Mouse (Mus musculus) limb, embryonic 12.5 days (tissue): ENCODE measurements at regions not wholly inside any gene's neighbourhood (a gene's known extent, or its start where the extent isn't known, plus 50 kb on each side); places are given as distances from the start of the nearest gene placed in this dataset.

Experiments
- ATAC-seq: fragments of 200-750 bp; cut with Nextera tagmentation; 2 replicates; pipeline ENCODE4 v1.8.0; 2017; ENCODE audit warnings: low read depth, moderate TSS enrichment; ENCODE audit not compliant: insufficient number of reproducible peaks, insufficient read depth, low FRiP score, low TSS enrichment
- H3K27ac ChIP-seq: fragments of 300-500 bp; sonication (generic); 2 replicates; pipeline ENCODE4 v1.5.1; 2016; ENCODE audit warnings: mild to moderate bottlenecking, moderate library complexity
- H3K27me3 ChIP-seq: fragments of 300-500 bp; sonication (generic); 2 replicates; pipeline ENCODE4 v1.6.1; 2016; ENCODE audit warnings: mild to moderate bottlenecking, moderate library complexity
- H3K36me3 ChIP-seq: fragments of 300-500 bp; sonication (generic); 2 replicates; pipeline ENCODE4 v1.6.1; 2016; ENCODE audit warnings: mild to moderate bottlenecking, moderate library complexity
- H3K4me1 ChIP-seq: fragments of 300-500 bp; sonication (generic); replicated peaks from 2 replicates; pipeline ENCODE4 v1.6.1; 2016
- H3K4me2 ChIP-seq: fragments of 300-500 bp; sonication (generic); 2 replicates; pipeline ENCODE4 v1.6.1; 2016; ENCODE audit warnings: mild to moderate bottlenecking, moderate library complexity
- H3K4me3 ChIP-seq: fragments of 300-500 bp; sonication (generic); replicated peaks from 2 replicates; pipeline ENCODE4 v1.5.1; 2016; ENCODE audit warnings: mild to moderate bottlenecking
- H3K9ac ChIP-seq: fragments of 300-500 bp; sonication (generic); replicated peaks from 2 replicates; pipeline ENCODE4 v1.6.1; 2016; ENCODE audit warnings: mild to moderate bottlenecking, moderate library complexity
- H3K9me3 ChIP-seq: fragments of 300-500 bp; sonication (generic); 2 replicates; pipeline ENCODE4 v1.6.1; 2016; ENCODE audit warnings: mild to moderate bottlenecking, moderate library complexity
- WGBS: fragments of 180-500 bp; shearing (Covaris S2); methylation state at CpG from one replicate; pipeline ENCODE4 v1.1.7; 2016; 5-methylcytosine and 5-hydroxymethylcytosine counted together

DNA sequence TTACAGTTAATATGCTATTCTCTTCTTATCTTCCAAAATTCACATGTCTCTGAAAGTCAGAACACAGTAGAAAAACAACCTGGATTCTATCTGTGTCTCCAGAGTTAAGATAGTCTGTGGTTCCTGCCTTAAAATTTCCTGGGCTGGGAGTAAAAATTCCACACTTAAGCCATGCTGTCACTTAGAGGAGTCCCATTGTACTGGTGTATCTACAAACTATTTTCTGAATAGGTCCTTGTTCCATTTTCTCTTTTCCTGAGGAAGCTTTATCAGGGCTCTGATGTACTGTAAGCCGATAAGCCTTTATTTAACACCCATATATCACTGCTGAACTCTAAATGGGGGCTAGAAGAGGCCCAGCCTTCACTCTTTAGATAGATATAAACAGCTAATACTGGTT, 1171.1 kb downstream of the Efnb2 start:
- Histone ChIP-seq H3K36me3 (no peaks in the 10 kb centered on the region), H3K4me3 (no peak overlapping the region), H3K9me3 (no peaks in the 10 kb centered on the region), H3K4me2 (no peak overlapping the region), H3K9ac (no peak overlapping the region), H3K27me3 (no peaks in the 10 kb centered on the region), H3K27ac (no peak overlapping the region), H3K4me1 (no peaks in the 10 kb centered on the region)
- WGBS, result 88% methylated on average over 1 of the region's 1 CpGs
- ATAC-seq, result no peak

DNA sequence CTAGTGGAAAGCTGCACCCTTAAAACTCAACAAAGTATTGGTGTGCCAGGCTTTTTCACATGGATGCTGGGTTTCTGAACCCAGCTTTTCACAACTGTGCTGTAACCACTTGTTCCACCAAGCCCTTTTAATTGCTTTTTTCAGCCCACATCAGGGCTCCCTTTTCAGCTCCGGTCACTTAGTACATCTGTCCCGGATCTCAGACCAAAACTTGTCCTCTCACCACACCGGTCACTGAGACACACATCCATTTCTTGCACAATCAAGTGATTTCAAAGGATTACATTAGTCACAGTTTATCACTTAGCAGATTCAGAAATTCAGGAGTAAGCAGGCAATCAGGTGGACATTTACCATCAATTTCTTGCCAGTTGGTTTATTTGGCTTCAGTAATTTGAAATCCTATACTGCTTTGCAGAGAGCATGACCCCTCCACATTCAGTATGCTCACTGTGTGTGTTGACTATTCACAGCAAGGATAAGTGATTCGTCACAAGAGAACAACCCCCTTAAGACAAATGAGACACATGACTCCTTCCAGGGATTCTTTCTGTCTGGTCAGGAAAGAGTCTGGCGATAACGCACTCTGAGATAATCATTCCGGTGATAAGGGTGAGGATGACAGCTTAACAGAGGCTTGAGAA, 1188.8 kb downstream of the Efnb2 start:
- 36% methylated on average over 7 of the region's 7 CpGs for WGBS
- H3K27me3 ChIP-seq, result no peaks in the 10 kb centered on the region
- H3K4me3 ChIP-seq, result no peak overlapping the region
- H3K4me2 ChIP-seq, result no peak overlapping the region
- no peak overlapping the region for H3K27ac ChIP-seq
- no peak overlapping the region for H3K9ac ChIP-seq
- H3K9me3 ChIP-seq, result no peaks in the 10 kb centered on the region
- H3K36me3 ChIP-seq, result no peaks in the 10 kb centered on the region
- H3K4me1 ChIP-seq, result no peaks in the 10 kb centered on the region
- no peak for ATAC-seq

DNA sequence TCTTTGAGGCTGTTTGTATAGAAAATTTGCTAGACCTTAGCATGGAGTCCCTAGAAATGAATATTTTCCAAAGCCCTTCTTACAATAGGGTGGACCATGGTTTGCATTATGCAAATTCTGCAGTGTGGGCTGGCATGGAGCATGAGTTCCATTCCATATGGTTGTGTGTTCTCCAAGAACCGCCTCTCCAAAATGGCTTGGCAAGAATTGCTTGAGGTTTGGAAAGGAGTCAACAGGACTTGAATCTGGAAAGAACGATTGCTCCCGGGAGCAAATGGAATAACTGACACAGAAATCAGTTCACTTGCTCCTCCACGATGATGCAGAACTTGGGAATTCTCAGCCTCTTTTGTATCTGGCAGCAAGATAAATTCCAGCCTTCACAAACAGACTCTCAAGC, 1191.8 kb downstream of the Efnb2 start:
- no peaks in the 10 kb centered on the region for H3K9me3 ChIP-seq
- no peaks in the 10 kb centered on the region for H3K27me3 ChIP-seq
- 94% methylated on average over 4 of the region's 4 CpGs for WGBS
- no peak overlapping the region for H3K9ac ChIP-seq
- no peaks in the 10 kb centered on the region for H3K36me3 ChIP-seq
- H3K27ac ChIP-seq, result no peak overlapping the region
- no peak overlapping the region for H3K4me2 ChIP-seq
- H3K4me3 ChIP-seq, result no peak overlapping the region
- ATAC-seq, result no peak
- no peaks in the 10 kb centered on the region for H3K4me1 ChIP-seq

DNA sequence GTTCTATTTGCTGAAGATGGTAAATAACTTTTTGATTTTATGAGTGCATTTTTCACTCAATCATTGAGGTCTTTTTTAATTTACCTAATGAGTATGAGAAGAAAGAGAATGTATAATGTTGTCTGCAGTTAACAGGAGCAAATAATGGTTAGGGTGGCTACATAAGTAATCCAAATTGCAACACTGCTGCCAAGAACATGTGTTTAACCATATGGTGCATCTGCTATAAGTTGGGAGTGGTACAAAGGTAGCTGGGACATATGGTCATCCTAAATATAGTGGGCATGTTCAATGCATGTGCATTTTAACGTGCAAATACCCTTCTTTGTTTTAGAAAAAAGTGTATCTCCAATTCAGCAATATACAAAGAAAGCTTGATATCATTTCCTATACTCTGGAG, 1198.2 kb downstream of the Efnb2 start:
- no peak for ATAC-seq
- no peaks in the 10 kb centered on the region for H3K4me1 ChIP-seq
- no peaks in the 10 kb centered on the region for H3K36me3 ChIP-seq
- H3K9me3 ChIP-seq, result no peaks in the 10 kb centered on the region
- no peak overlapping the region for H3K9ac ChIP-seq
- no peaks in the 10 kb centered on the region for H3K27me3 ChIP-seq
- 63% methylated on average over 1 of the region's 1 CpGs for WGBS
- H3K27ac ChIP-seq, result no peak overlapping the region
- H3K4me3 ChIP-seq, result no peak overlapping the region
- H3K4me2 ChIP-seq, result no peak overlapping the region

DNA sequence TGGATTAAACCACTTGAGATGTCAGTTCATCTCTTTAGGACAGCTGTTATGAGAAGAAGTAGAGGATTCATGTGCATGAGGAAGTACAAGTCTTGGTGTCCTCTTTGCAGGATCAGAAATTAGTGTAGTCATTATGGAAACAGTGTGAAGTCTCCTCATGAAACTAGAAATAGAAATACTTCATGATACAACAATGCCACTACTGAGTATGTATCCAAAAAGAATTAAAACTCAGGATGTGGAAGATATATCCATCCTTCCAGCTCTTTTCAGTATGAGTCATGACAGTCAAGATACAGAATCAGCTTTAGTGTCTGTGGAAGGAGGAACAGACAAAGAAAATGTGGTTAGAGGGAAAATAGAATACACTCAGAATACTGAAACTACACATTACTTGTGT, 1211.7 kb downstream of the Efnb2 start:
- no peaks in the 10 kb centered on the region for H3K9me3 ChIP-seq
- ATAC-seq, result no peak
- H3K4me2 ChIP-seq, result no peak overlapping the region
- H3K9ac ChIP-seq, result no peak overlapping the region
- no peaks in the 10 kb centered on the region for H3K27me3 ChIP-seq
- no peaks in the 10 kb centered on the region for H3K4me1 ChIP-seq
- H3K27ac ChIP-seq, result no peak overlapping the region
- no peak overlapping the region for H3K4me3 ChIP-seq
- no peaks in the 10 kb centered on the region for H3K36me3 ChIP-seq

DNA sequence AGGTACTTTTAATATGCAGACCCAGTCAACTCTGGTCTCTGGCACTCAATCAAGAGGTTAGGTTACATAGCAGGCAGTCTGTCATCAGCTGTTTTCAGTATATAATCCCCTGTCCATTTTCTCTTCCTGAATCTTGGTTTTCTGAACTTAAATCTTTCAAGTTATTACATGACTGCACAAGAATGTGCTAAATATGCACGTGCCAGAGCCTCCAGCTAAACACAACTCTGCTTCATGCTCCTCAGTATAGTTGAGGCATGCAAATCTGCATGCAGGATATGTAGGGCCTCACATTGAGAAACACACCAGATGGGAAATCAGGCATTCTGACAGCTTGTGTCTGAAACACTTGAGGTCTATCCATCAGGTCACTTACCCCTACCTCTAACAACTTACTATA, 1214.0 kb downstream of the Efnb2 start:
- H3K4me3 ChIP-seq, result no peak overlapping the region
- H3K9ac ChIP-seq, result no peak overlapping the region
- H3K27me3 ChIP-seq, result no peaks in the 10 kb centered on the region
- ATAC-seq, result no peak
- no peaks in the 10 kb centered on the region for H3K9me3 ChIP-seq
- H3K27ac ChIP-seq, result no peak overlapping the region
- no peak overlapping the region for H3K4me2 ChIP-seq
- 48% methylated on average over 1 of the region's 1 CpGs for WGBS
- H3K4me1 ChIP-seq, result no peaks in the 10 kb centered on the region
- H3K36me3 ChIP-seq, result no peaks in the 10 kb centered on the region

DNA sequence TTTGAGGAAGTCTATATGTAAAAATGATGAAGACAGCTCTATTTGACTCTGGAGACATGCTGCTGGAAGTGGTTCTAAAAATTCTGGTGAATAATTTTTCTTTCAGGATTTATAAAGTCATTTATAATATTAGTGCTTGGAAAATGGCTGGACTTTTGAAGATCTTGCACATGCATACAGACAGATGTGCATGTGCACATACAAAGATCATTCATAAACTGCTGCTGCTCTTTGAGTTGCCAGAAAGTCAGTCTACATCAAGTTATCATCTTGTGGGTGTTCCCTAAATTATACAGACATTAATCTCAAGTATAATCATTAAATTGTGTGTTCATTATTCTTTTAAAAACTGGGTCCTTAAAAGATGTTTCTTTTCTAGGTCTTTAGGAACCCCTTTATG, 1220.2 kb downstream of the Efnb2 start:
- Histone ChIP-seq H3K4me2 (no peak overlapping the region), H3K4me1 (peaks cover 11% of the 10 kb centered on the region; the same call in 1 of the 2 replicates), H3K36me3 (no peaks in the 10 kb centered on the region), H3K9ac (no peak overlapping the region), H3K9me3 (no peaks in the 10 kb centered on the region), H3K4me3 (no peak overlapping the region), H3K27ac (no peak overlapping the region), H3K27me3 (no peaks in the 10 kb centered on the region)
- no peak for ATAC-seq

DNA sequence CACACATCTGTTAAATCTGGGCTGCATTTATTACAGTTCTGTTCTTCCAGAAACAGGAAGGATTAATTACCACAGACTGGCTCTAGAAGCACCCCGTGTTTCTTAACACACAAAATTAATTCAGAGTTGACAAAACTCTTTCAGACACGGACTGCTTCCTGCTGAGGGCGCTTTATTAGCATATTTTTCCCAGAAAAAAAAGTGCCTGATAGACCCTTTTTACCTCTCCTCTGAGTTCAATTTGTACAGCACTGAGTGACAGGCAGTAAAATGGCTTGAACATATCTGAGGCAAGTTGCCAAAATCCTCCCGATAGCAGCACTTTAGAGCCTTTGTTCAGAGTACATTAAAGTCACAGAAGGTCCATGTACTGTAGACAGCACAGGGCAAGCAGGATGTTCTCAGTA, 1220.8 kb downstream of the Efnb2 start:
- Histone ChIP-seq H3K4me2 (peak overlapping the region; percentile 22), H3K4me1 (peaks cover 11% of the 10 kb centered on the region; the same call in 1 of the 2 replicates), H3K9me3 (no peaks in the 10 kb centered on the region), H3K4me3 (no peak overlapping the region), H3K27ac (no peak overlapping the region), H3K27me3 (no peaks in the 10 kb centered on the region), H3K36me3 (no peaks in the 10 kb centered on the region), H3K9ac (no peak overlapping the region)
- peak; percentile 81; the same call in 1 of the 2 replicates for ATAC-seq
- WGBS, result 2% methylated on average over 4 of the region's 4 CpGs

DNA sequence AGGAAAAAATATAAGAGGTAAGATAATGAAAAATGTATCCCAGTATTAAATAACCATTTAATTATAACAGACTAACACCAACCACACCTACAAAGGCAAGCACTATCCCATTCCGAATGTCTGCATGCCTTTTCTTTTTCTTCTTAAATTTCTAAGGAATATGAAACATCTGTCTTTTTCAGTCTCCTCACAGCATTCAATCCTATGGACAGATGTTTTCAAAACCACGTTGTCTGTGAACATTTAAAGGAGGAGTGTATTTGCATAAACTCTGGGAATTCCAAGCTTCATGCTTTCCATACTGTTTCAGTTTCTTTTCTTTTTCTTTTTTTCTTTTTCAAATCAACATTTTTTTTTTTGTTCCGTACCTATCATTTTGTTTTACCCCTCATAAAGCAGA, 1221.2 kb downstream of the Efnb2 start:
- no peak overlapping the region for H3K27ac ChIP-seq
- H3K4me3 ChIP-seq, result no peak overlapping the region
- no peaks in the 10 kb centered on the region for H3K9me3 ChIP-seq
- H3K36me3 ChIP-seq, result no peaks in the 10 kb centered on the region
- H3K4me2 ChIP-seq, result peak overlapping the region; percentile 22
- H3K4me1 ChIP-seq, result peaks cover 11% of the 10 kb centered on the region; the same call in 1 of the 2 replicates
- 12% methylated on average over 3 of the region's 3 CpGs for WGBS
- no peak overlapping the region for H3K9ac ChIP-seq
- H3K27me3 ChIP-seq, result no peaks in the 10 kb centered on the region
- ATAC-seq, result no peak

DNA sequence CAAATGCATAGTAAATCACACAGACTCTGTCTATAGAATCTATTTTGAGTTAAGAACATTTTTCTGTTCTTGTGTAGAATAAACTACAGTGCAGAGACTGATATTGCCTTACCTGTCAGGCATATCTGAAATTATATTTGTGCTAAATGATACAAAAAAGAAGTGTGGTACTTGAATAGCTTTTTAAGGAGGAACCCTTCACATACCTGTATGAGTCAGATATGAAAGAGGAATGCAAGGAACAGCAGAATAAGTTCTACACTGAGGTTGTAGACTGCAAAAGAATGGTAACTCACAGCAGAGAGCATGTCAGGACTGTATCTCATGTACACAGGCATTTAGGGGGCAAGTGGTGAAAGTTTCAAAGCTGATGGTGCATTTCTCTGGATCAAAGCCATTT, 1230.6 kb downstream of the Efnb2 start:
- H3K4me3 ChIP-seq, result no peak overlapping the region
- no peaks in the 10 kb centered on the region for H3K36me3 ChIP-seq
- no peaks in the 10 kb centered on the region for H3K27me3 ChIP-seq
- H3K27ac ChIP-seq, result no peak overlapping the region
- H3K9me3 ChIP-seq, result no peaks in the 10 kb centered on the region
- H3K9ac ChIP-seq, result no peak overlapping the region
- no peaks in the 10 kb centered on the region for H3K4me1 ChIP-seq
- no peak for ATAC-seq
- H3K4me2 ChIP-seq, result no peak overlapping the region

DNA sequence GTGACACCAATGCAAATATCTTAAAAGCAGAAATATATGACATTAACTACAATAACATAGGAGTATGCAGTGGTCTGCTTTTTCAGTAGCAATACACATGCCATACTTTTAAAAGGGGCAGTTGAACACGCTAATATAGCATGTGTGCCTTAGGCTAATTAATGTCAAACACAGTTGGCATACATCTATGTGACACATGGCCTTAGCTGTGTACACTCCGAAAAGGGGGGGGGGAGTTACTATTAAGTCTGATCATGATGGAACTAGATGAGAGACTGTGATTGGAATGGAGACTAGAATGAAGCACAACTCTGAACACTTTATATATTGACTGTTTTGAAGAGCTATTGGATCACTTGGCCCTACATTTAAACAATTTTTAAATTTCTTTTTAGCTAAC, 1262.9 kb downstream of the Efnb2 start:
- Histone ChIP-seq H3K27me3 (no peaks in the 10 kb centered on the region), H3K27ac (no peak overlapping the region), H3K36me3 (no peaks in the 10 kb centered on the region), H3K4me3 (no peak overlapping the region), H3K4me1 (no peaks in the 10 kb centered on the region), H3K9me3 (no peaks in the 10 kb centered on the region), H3K4me2 (no peak overlapping the region), H3K9ac (no peak overlapping the region)
- ATAC-seq, result no peak
- whole genome bisulfite sequencing, result 84% methylated on average over 2 of the region's 2 CpGs

DNA sequence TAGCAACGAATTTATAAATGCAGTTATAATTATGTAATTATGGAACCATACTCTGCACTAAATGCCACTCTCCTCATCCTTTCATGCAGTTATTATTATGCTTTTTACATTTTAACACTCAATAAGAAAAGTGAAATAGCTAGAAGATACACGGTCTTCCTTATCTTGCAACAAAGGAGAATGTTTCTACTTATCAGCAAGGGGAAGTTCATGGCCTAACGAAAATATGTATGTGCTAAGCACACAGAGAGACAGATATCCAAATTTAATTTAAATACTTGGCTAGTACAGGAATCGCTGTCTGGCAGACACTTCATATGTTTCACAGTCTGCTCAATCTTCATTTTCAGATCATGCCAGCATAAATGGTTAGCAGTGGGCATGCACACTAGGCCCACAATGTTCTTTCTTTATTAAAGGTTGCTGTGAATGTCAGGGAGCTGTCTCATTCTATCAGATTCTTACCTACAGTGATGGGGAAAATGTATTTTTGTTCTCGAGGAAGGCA, 1263.6 kb downstream of the Efnb2 start:
- Histone ChIP-seq H3K27ac (no peak overlapping the region), H3K9me3 (no peaks in the 10 kb centered on the region), H3K4me1 (no peaks in the 10 kb centered on the region), H3K4me3 (no peak overlapping the region), H3K36me3 (no peaks in the 10 kb centered on the region), H3K9ac (no peak overlapping the region), H3K4me2 (no peak overlapping the region), H3K27me3 (no peaks in the 10 kb centered on the region)
- no peak for ATAC-seq
- 81% methylated on average over 5 of the region's 5 CpGs for WGBS
